23 mouse cellular contexts compared by ENCODE assay signal in the genomic region with DNA sequence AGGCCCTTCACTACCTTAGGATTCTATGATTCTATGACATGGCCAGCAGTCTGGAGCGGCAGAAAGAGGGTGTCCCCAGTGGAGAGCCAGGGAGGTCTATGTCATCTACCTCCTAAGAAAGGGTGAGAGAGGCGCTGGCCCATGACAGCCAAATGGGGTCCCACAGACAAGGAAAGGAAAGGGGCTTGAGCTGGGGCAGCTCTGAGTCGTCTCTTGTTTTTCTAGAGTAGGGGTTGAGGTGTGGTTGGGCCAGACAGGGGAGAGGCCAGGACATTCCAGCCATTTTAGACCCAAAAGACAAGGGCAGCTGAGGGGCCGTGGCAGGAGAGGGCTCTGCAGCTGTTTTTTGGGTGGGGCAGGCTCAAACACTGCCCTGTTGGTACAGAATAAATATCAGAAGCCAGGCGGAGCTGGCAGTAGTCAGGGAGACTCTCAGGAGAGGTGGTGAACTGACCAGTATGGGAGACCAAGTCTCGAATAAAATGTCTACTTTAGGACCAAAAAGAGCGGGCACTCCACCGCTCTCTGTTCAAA. TPM values are rescaled to one million over a fixed set of nuclear protein-coding genes. Genes with fewer than 3 reads are reported as not detected.
"Had no signal": no experiment of that assay in that cellular context is flagged by ENCODE, and none has a peak within 500 bp of the region (broad histone marks: within the 10 kb centered on the region; RNA-seq: fewer than 3 reads in every experiment).

A gene (plus strand): TSS at position 51 of the 534 bp plus-strand sequence.

- ATAC-seq: liver, postnatal 0 days had no signal

- H3K27me3 ChIP-seq: kidney, embryonic 15.5 days; liver, embryonic 13.5 days; lung, embryonic 15.5 days; midbrain, embryonic 12.5 days; neural tube, embryonic 15.5 days had no signal

- H3K36me3 ChIP-seq: kidney, embryonic 15.5 days; liver, embryonic 13.5 days; lung, embryonic 15.5 days; midbrain, embryonic 12.5 days; neural tube, embryonic 15.5 days had no signal

- H3K27ac ChIP-seq: kidney, embryonic 15.5 days; liver, embryonic 13.5 days; lung, embryonic 15.5 days; macrophage; midbrain, embryonic 12.5 days; neural tube, embryonic 15.5 days; stomach, postnatal 0 days had no signal

- DNase-seq: kidney, adult 2 months; kidney, postnatal 14 days; left cerebral cortex, postnatal 4 days; liver; liver, embryonic 13.5 days; liver, postnatal 0 days; lung, postnatal 14 days; right cerebral cortex, adult 18-20 months; right cerebral cortex, postnatal 25 days; thymus, adult 2 months; thymus, postnatal 25 days had no signal

- H3K4me3 ChIP-seq: kidney, embryonic 15.5 days; liver, embryonic 13.5 days; lung, embryonic 15.5 days; megakaryocyte, embryonic 14.5 days; midbrain, embryonic 12.5 days; neural tube, embryonic 15.5 days had no signal

- H3K4me2 ChIP-seq: kidney, embryonic 15.5 days; liver, embryonic 13.5 days; lung, embryonic 15.5 days; midbrain, embryonic 12.5 days; neural tube, embryonic 15.5 days had no signal

- H3K9me3 ChIP-seq: kidney, embryonic 15.5 days; liver, embryonic 13.5 days; lung, embryonic 15.5 days; midbrain, embryonic 12.5 days; neural tube, embryonic 15.5 days had no signal

- H3K9ac ChIP-seq: kidney, embryonic 15.5 days; liver, embryonic 13.5 days; liver, postnatal 0 days; lung, embryonic 15.5 days; midbrain, embryonic 12.5 days; neural tube, embryonic 15.5 days had no signal

RNA-seq across cellular contexts. Expression of the gene that starts here (rescaled TPM):
- polyA plus RNA-seq: kidney, embryonic 15.5 days; large intestine, adult 2 months; liver, embryonic 13.5 days; liver, postnatal 0 days; lung, embryonic 15.5 days; macrophage; midbrain, embryonic 12.5 days; midbrain, postnatal 0 days; neural tube, embryonic 11.5 days; neural tube, embryonic 15.5 days; small intestine, adult 2 months; stomach, postnatal 0 days; urinary bladder, adult 2 months had no signal
